Mouse (Mus musculus) testis, postnatal 14 days (tissue): ENCODE results near the gene Tnp1.

Experiments used
- DNase-seq: peaks from one replicate; pipeline ENCODE4 v3.0.0; 2021; ENCODE audit warnings: low spot score

Gene Tnp1

DNA sequence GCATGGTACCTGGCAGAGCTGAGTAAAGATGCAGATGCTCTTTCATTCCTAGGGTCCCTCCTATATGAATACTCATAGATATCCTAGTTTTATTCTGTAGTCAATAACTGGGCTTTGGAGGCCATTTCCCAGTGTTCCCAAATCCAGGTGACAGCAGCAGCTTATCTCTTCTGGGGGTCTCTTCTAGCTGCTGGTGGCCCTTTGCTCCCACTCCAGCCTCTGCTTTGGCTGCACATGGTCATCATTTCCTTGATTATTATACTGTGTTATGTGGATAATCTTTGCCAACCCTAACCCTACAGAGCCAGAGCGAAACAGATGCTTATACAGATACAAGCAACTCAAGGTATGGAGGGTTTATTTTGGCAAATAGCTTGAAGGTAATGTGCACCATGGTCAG, 8.9 kb downstream of the Tnp1 start:
- DNase-seq = no peak

DNA sequence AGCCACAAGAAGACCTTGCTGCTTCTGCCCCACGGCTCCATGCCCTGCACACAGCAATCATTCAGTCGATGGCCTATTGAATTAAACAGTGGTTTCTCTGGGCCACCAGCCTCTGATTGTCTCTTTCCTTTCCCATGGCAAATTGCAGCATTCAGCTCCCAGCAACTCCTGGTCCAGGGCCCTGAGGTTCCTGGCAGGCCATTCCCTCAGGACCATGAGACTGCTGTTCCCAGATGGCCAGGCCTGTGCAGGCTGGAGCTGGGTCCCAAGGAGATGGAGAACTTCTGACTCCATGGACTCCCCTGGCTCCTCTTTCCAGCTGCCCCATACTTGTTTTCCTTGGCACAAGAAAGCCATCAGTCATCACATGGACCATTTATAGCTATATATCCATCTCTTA, 10.8 kb downstream of the Tnp1 start:
- DNase-seq = no peak

DNA sequence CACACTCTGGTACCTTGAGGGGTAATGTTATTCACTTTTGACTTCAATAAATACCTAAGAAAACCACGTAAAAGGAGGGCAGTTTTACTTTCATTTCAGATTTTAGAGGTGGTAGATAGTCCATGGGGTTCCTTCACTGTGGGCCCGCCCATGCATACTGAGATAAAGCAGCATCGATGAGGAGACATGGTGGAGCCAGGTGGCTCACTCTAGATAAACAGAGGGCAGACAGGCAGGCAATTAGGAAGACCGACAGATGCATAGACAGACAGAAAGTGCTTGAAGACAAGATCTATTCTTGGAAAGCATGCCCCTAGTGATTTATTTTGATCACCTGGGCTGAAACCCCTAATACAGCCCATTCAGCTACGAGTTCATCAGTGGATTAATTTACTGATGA, 13.1 kb downstream of the Tnp1 start:
- no peak for DNase-seq

DNA sequence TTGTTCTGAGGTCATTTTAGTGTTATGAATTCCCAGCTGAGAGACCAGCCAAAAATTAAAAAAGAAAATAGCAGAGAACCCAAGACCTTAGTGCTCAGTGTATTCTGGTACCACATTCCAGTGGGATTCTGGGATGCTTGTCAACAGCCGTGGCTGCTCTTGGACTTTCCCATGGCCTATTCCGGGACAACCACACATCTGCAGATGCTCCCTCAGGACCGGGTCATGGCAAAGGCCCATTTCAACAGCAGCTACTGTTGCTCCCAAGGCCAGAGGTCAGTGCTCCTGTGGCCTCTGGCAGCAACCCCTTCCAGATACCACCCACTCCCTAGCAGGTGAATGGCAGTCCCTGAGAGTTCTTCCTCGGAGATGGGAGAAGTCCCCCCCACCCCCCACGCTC, 13.7 kb downstream of the Tnp1 start:
- no peak for DNase-seq

DNA sequence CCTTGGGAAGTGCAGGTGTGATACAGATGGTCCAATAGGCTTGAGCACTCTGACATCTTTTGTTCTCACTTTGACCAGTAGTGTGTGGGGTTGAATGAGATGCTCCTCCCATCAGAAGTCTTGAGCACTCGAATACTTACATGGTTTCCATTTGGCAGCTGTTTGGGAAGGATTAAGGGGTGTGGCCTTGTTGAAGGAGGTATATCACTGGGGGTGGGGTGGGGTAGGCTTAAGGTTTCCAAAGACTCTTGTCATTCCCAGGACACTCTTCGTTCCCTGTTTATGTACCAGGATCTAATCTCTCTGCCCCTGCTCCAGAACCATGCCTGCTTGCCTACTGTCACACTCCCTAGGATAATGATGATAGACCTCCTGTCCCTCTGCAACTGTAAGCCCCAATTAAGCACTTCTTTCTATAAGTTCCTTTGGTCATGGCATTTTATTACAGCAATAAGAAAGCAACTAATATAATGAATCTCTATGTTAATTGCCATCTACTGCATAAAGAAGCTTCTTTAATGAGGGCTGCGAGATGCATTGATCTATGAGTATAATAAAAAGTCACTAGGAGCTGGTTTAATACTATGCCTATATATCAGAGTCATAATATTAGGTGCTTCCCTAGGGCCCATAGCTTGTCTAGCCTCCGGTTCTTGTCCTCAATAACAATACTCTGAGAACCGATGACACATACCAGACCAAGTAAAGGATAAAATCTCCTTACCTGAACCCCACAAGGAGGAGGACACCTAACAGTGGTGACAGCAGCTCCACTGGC, 20.8 kb downstream of the Tnp1 start:
- DNase-seq = no peak

DNA sequence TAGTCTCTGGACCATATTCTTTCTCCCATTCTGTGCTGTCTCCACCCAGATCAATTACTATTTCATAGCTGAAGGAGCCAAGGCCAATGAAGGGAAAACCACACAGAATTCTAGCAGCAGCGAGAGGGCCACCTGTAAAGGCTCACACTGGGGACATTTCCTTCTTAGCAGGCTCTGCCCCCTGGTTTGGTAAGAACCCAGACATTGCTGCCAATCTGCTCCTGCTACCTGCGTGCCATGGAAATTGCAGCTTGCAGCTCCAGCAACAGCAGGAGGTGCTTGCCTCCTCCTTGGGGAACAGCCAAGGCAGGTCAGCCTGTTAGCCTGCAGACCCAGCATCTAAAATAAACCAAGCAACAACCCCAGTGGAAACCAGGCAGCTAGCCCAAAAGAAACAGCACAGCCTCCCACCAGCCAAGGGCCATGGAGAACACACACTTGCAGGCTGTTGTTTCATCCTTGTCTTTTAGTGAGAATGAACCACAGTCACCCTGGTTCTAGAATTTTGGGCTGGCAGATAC, 22.7 kb downstream of the Tnp1 start:
- DNase-seq = no peak

- no peak for DNase-seq
Measured at GRCm38 (mm10) chr1:72992209-72992608, 23.5 kb downstream of the Tnp1 start.

GRCm38 (mm10) chr1:72988904-72989303, 26.8 kb downstream of the Tnp1 start:
- no peak for DNase-seq

DNA sequence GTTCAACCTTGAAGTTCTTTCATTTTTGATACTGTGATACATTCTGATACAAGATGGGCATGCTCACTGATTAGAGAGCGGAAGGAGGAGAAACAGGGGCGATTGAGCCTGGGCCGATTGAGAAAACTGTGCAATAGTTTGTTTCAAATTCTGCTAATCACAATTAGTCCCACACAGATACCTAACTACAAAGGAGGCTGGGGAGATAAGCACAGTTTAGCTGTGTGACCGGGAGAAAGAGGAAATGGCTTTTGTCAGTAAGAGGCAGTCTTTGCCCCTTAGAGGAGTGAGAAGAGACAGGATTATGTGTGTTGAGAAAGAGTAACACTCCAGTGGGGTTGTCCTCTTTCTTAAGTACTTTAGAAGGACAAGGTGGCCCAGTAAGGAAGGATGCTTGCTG, 29.0 kb downstream of the Tnp1 start:
- no peak for DNase-seq

DNA sequence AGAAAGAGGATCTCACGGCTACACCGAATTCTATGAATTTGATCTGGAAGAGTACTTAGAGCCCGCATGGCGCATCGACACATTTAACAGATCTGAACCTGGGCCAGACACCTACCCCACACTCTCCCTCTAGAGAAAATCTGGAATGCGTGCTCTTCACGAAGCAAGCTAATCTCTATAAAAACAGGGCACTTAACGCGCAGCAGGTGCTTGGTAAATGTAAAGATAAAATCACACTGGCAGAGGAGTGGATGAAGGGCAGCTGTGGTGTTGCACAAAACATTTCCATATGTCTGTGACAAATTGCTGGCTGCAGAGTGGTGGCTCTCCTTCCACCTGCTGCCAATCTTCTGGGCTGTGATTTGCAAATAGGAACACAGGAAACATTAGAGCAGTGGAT, 36.8 kb downstream of the Tnp1 start:
- no peak for DNase-seq

DNA sequence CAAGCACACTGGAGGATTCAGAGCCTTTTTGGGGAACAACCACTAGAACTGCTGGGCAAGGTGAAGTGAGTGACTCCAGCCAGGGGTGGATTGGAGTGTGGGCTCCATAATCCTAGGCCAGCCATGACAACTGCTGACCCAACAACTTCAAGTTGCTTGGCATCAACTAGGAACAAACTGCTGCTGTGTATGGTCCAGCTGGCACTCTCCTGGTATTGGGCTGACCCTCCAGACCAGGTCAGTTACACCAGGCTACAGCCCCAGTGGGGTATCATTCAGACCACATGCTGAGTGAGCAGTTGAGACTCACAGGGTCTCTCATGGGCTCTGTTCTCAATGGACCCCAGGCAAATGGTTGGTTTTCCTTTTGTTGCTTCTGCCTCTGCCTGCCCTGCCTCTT, 41.5 kb downstream of the Tnp1 start:
- no peak for DNase-seq

DNA sequence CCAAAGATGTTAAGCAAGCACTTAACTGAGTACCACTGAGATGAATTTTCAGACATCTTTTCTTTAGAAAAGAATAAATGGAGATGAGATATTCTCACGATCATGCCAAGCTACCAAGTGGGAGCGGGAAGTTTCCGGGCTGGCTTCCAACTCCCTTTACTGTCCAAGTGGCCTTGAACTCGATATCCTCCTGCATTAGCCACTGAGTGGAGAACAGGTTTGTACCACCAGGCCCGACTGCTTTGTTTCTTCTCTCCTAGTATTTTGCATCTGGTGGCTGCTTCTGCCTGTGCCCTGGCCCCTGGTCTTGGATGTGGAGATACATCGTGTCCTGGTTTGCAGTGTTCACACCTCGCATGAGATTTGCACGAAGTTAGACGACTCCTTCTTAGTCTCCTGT, 45.2 kb downstream of the Tnp1 start:
- peak; percentile 11 for DNase-seq

DNA sequence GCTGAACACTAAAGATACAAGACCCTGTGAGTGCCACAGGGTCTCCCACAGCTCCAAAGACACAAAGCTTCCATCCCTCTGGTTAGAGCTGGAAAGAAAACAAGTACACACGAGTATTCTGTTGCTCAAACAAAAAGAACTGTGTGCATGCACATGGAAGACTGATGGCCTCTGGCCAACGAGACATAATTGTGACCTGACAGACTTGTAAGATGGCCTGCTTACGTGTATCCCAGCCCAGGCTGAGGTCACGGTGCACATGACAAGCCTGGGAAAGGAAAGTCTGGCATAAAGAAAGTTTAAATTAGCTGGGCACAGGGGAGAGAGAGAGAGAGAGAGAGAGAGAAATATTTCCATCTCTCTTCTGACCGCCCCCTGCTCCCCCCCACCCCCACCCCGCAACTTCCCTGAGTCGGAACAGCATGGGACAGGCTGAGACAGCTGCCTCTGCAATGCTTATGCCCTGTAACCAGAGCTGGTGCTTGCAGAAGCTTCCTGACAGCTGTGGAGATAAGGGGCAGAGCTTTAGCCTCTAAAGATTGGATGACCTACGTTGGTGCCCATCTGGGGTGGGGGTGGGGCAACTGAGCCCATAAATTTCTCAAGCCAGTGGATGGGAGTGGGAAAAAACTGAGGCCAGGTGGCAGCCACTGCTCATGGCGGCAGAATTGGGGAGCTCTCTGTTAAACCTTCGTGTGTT, 46.4 kb downstream of the Tnp1 start:
- DNase-seq = no peak

GRCm38 (mm10) chr1:72966423-72966822, 49.3 kb downstream of the Tnp1 start:
- DNase-seq = no peak
